Mouse (Mus musculus) cerebellum, adult 18-20 months (tissue): ENCODE measurements around the gene Ubald1.

Experiments used
- DNase-seq, 2 experiments: peaks; one replicate each; pipeline ENCODE4 v3.0.0; 2021

Ubald1 gene

DNA sequence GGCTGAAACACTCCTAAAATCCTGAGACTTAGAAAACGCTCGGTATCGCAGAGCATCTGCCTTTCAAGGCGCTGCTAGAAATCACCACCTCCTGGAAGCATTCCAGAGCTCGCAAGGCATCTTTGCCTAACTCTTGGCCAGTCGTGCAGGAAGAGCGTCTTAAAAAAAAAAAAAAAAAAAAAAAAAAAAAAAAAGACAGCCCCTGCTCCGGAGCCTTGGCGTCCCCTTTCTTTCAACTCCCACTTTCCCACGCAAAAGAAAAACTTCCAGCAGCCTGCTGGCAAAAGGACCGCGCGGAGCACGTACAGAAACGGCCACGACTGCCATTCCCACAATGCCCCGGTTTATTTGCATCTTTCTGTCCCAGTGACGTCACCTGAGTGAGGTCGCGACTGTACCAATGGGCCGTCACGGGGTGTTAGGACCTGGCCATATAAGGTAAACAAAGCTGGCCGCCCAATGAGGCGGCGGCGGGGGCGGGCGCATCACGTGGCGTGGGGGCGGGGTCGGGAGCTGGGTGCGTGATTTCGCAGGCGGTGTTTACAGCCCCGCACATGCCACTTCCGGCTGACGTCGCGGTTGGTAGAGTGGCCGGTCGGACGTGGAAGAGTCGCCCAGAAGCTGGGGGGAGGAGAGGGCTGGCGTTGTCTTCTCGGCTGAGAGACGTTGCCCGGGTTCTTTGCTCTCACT is at the start of gene Ubald1:
Gene Ubald1, minus strand, starts transcription at position 180 of the 690 bp plus-strand sequence.
- peak; percentile 97 to 98 for DNase-seq

DNA sequence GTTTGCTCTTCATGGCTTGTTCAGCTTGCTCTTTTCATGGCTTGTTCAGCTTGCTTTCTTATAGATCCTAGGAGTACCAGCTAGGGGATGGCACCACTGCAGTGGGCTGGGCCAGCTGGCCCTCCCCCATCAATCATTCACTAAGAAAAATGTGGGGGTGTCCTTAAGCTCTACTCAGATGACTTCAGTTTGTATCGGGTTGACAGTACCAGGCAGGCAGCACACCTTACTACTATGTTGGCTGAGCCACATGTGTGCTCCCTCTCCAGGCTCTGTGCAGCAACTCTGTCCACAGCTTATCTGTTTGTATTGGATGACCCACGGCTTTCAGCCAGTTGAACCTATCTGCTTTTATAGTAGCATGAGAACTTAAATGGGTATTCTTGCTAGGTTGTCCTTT is 48.4 kb upstream of the Ubald1 start:
- DNase-seq = no peak

DNA sequence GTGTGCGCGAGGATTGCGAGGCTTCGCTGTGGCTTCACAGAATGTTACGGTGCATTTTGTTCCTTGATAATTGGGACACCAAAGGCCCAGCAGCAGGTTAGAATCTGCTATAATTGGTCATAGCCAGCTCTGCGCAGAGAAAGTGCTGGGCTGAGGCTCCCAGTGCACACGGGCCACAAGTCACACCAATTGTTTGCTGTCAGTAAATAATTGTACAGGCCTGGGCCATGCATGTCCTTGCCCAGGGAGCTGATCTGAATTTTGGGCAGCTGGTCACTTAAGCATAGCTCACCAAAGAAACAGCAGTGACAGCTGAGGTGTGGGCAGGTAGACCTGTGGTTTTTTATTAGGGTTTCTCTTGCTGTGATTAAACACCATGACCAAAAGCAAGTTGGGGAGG is 47.9 kb upstream of the Ubald1 start:
- DNase-seq = no peak

DNA sequence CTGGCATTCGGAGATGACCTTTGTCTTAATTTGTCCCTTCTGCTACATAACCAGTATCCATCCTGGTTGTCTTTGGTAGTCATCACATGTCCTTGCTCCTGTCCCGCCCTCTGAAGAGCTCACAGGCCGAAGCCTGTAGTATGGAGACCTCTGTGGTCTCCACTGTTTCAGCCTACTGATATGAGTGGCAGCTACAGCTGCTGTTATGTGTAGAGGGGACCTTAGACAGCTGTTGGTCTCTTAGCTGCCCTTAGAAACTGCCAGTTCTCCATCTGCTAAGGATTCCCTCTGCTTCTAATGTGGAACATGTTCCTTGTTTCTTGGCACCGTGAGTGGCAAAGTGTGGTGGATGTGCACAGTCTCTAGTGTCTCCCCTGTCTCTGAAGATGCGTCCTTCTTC is 43.9 kb upstream of the Ubald1 start:
- no peak for DNase-seq

DNA sequence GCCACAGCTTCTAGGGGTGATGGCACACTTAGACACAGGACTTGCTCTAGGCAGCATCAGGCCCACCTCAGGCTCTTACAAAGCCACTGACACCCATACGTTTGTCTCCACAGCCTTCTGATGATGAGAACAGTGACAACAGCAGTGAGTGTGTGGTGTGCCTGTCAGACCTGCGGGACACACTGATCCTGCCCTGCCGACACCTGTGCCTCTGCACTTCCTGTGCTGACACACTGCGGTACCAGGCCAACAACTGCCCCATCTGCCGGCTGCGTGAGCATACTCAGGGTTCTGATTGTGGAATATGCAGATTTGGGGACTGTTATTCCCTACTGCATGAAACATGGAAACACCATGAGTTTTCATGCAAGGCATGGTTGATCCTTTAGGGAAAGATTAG is 42.4 kb upstream of the Ubald1 start:
- DNase-seq = no peak

DNA sequence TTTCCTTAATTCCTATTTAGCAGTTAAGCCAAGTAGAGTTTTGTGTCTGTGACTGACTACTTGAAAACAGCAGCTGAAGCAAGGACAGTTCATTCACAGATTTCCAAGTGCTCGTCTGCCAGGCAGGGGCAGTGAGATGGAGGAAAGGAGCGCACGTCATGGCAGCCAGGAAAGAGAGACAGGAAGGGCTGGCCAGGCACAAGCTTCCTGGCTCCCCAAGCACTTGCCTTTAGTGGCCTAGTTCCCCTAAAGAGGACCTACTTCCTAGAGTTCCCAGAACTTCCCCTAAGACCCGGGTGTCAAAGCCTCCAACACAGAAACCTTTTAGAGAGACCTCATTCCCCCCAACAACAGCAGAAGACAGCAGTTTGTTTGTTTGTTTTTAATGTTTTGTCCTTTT is 40.4 kb upstream of the Ubald1 start:
- DNase-seq = no peak

DNA sequence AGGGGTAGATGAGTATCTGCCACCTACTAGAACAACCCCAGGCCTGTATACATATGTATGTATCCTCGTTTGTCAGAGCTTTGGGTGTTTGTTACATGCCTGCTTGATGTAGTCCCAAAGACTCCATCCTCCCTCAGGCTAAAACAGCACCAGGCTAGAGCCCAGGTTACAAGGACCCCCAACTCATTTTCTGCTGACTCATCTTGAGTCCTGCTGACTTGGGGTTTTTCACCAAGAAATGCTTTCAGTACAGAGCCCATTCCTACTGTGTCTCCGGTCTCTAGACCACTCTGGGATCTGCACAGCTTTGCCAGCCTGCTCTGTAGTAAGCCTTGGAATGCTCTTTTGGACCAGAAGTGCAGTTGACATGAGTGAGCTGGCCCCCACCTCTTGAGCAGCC is 36.5 kb upstream of the Ubald1 start:
- no peak for DNase-seq

DNA sequence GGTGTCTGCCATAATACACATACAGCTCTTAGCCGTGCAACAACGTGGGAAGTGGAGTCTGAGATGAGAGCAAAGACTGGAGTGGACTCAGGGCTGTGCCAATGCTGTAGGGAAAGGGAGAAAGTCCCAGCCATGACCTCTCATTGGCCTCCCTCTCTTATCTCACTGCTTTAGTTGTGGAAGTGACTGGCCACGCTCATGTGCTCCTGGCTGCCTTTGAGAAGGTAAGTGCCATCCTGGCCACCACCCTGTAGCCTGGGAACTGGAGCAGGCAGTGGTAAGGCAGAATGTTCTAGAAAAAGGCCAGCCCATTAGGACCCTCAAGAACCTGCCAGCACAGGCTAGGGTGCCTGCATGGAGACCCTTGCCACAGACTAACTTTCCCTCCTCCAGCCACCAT is 35.8 kb upstream of the Ubald1 start:
- DNase-seq = no peak

DNA sequence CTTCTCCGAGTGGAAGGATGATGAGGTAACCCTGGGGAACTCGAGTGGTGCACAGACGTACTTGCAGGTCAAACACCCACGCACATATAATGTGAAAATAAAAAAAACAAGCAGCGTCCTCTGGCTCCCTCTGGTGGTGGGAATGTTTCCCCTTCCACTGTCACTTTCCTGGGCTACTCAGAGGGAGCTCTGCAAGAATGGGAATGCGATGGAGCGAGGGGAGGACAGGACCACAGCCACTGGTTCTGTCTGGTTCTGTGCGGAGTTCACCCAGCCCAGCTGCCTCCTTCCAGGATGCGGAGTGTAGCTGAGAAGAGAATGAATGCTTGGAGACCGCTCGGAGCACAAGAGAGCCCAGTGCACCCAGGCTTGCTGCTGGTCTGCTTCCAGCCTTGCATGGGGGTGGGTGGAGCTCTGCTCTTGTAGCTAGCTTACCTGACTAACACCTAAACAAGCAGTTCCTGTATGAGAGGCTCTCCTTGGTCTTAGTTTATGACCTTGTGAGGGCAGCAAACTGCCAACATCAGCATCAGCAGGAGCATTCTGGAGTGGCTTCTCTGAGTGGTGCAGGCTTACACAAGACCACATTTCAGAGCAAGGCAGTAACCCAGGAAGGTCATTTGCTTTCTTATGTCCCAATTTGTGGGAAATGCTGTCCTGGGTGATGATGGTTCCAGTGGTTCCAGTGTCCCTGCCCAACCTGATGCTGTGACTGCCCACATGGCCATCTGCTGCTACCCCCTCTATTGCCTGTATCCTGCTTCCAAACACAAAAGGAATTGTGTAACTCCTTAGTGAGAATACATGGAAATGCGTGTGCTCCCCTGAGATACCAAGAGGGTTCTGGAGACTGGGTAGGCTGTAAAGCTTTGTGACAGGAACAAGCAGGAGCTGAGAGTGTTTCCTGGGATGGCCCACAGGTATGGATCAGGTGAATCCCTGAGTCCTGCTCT is 33.9 kb upstream of the Ubald1 start:
- DNase-seq = peak; percentile 77 to 88

DNA sequence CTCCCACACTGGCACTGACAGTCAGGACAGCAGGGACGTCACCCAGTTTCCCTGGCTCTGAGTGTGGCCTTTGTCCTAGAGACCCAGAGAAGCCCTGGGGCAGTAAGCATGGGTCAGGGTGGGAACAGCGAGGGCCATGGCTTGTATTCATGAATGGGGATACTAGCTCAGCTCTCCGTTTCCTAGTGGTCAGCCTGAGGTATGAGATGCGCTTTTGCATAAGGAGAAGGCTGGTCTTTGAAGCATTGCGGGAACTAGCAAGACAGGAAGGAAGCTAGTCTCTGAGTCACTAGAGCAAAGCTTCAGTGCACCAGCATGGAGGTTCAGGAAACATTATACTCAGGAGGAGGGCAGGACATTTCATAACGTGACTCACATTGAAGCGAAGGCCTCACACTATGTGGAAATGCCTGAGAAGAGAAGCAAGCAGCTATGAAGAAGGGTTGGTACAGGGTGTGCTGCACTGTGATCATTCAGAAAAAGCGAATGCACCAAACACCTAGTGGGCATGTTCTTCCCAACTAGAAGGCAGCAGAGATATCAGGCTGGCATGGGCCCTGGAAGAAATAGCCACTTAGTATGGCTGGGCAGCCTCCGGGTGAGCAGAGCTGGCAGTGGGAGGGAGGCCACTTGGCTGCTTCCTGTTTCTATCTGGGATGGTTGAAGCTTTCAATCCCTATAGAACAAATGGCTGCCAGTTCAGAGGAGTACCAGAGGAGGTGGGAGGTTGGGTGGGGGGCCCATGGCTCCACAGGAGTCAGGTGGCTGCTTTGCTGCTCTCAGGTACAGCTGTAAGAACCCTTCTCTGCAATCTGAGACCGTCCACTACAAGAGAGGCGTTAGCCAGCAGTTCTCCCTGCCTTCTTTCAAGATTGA is 33.0 kb upstream of the Ubald1 start:
- no peak for DNase-seq

DNA sequence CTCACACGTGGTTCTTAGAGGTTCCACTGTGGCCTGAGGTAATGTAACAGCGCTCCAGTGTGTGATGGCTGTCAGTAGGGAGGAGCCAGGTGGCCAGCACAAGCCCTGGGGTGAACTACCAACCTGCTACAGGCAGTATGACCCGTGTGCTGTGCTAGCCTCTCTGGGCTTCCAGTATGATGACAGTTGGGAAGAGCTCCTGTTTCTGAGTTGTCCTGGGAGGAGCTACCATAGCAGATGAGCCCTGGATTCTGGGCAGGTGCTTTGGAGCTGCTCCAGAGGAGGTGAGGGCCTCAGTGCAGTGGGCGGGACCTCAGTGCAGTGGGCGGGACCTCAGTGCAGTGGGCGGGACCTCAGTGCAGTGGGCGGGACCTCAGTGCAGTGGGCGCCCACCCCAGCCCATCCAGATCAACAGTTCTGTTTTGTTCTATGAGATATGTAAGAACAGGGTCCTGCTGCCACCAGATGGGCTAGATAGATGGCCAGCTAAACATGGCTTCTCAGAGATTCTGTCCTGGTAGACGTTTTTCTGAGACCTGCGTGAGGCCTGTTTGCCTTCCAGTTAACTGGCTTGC is 32.0 kb upstream of the Ubald1 start:
- no peak for DNase-seq

DNA sequence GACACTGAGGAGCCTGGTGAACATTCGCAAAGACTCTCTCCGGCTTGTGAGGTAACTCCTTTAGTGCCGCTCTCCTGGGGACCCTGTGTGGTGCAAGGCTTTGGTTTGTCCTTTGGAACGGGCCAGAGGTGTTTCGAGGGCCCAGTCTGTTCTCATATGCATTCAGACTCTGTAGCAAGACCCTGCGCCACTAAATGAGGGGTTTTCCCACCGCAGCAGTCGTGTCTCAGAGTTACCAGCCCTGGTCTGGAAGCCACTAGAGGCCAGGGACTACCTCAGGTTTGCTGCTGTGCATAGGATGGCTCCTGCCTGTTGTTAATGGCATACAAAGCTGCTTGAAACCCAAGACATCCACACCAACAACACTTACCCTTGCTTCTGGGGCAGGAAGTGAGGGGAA is 30.6 kb upstream of the Ubald1 start:
- DNase-seq = no peak

DNA sequence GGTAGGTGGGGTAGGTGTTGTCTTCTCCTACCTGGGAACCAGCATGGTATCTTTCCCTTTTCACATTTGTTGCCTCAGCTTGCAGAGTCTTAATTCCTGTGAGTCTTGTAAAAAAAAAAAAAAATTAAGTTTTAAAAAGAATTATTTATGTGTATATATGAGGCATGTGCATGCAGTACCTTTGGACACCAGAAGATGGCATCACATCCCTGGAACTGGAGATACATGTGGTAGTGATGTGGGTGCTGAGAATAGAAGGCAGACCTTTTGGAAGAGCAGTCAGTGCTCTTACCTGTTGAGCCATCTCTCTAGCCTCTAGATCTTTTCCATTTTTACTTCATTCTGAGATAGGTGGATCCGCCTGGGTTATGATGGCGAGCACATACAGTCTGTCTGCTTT is 29.6 kb upstream of the Ubald1 start:
- no peak for DNase-seq

DNA sequence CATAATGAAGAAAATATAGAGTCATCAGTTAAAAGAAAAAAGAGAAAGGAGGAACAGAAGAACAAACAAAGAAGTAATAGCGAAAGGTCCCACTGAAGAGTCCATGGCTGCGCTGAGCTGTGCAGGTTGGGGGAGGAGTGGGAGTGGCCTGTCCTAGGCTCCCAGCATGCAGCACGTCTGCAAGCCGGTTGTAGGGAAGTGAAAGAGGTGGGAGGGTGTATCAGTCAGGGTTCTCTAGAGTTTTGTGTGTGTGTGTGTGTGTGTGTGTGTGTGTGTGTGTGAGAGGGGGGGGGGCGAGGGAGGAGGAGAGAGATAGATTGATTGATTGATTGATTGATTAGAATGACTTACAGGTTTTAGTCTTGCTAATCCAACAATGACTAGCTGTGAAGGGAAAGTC is 27.9 kb upstream of the Ubald1 start:
- no peak for DNase-seq

DNA sequence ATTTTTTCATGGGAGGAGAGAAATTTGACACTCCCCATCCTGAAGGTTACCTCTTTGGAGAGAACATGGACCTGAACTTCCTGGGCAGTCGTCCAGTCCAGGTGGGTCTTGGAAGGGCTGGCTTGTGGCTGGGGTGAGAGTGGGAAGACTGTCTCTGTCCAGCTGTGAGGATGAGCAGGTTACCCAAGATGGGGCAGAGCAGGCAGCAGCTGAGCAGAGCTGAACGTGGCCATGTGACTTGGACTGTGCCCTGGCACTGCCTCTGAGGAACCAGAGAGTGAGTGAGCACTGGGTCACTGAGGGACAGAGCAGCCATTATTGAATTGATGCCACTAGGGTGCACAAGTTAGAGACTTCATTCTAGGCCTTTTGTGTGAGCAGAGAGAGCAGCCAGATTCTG is 27.3 kb upstream of the Ubald1 start:
- peak in 1 of 2 experiments; percentile 30 for DNase-seq

DNA sequence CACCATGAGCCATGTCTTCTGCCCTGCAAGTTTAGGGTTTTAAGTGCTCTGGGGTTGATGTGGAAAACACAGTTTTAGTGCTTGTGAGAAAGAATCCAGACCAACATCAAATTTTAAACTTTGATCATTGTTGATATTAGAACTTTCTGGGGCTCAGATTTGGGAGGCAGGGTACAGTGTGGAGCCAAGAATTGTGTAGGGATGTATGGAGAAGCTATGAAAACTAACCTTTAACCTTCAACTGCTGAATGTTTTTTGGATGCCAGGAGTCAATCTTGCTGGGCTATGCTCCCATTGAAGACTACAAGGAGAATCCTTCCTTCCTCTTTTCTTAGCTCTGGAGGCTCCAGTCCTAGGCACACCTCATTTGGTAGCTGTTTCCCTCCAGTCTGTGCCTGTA is 26.4 kb upstream of the Ubald1 start:
- DNase-seq = no peak

DNA sequence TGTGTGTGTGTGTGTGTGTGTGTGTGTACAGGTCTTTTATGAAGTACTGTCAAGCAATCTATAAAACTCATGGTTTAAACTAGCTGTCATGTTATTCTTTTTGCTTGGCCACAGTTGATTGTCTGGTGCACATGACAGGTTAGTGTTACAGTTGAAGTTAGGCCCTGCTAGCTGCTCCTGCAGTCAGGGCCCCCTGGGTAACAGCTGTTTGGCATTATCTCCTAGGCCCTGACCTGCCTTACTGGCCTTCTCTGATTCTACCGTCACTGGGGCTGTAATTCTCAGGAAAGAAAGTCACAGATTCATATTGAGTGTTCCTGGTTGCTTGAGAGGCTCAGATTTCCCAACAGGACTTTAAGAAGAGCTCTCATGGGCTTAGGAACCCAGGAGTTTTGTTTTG is 25.5 kb upstream of the Ubald1 start:
- no peak for DNase-seq

DNA sequence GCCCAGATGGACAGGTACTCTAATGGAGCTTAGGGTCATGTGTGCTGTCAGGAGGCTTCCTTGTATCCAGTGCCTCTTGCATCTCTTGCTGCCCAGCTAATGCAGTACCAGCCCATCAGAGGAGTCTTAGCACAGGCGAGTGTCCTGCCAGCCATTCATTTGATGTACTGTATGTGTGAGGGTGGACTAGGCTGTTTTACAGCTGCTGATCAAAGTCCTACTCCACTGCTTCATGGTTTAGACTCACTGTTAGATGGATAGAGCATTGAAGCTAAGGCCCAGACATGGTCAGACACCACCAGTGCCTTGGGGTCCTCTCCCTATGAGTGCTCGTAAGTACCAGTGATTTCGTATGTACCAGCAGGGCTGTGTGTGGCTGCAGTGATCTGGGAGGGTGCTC is 24.8 kb upstream of the Ubald1 start:
- DNase-seq = no peak

DNA sequence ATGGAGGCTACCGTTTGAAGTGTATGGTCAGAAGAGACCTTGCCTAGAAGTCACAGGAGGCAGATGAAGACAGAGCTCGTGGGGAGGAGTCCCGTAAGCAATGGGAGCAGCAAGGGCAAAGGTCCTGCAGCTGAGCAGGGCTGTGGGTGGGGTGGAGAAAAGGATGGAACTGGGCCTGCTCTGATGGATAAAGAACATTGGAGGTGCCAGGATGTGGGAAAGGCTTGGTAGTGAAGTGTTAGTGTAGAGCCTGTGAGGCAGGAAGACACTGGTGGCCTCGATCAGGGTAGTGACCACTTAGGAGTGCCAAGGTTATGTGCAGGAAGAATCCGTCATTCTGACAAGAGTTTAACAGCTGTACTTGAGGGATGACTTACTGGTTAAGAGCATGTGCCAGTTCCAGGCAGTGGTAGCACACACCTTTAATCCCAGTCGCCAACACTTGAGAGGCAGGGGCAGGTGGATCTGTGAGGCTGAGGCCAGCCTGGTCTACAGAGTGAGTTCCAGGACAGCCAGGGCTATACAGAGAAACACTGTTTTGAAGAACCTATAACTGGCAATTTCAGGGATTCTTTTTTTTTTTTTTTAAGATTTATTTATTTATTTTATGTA is 23.5 kb upstream of the Ubald1 start:
- no peak for DNase-seq

DNA sequence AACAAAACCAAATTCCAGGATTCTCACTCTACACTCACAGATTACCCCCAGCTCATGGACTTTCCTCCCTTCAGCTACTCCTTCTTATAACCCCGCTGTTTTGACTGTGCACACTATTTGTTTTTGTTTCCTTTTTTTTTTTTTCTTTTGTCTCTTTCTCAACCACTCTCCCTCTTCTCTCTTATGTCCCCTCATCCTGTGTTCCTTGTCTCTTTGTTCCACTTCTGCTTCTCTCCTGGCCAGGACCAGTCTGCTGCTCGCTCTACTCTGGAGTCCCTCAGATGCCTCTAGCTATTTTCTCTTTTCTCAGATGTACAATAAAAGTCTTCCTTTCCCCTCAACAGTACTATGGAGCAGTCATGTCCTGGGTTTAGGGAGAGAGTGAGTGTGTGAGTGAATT is 22.3 kb upstream of the Ubald1 start:
- no peak for DNase-seq

DNA sequence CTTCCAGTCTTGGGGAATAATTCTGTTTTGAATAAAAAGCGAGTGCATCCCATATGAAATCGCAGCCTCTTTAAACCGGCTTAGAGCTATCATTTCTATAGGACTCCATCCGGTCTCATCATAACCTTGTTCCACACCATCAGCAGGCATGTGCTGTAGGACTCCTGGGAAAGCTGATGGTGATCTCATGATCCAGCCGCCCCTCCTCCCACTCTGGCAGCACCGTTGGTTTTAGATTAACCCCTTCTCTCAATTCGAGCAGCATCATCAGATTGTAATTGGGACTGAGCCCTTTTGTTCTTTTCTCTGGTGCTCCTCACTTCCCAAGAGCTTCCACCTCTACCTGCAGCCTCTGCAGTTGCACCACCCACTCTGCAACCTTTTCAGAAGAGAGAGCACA is 21.1 kb upstream of the Ubald1 start:
- no peak for DNase-seq

DNA sequence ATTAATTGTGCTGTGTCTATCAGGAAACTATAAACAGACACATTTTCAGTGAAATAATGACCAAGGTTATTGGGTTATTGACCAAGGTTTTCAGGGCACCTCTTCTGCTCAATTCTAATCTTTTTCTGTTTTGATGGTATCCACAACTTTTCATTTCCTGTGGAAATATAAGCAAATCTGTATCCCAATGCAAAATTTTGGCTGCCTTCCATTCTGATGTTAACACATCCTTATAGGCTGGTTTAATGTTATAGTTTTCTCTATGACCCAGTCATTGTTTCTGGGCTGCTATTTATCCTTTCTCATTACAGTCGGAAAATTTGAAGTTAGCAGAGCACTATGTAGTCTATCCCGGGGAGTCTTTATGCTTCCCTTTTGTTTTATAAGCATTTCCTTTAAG is 19.6 kb upstream of the Ubald1 start:
- no peak for DNase-seq

DNA sequence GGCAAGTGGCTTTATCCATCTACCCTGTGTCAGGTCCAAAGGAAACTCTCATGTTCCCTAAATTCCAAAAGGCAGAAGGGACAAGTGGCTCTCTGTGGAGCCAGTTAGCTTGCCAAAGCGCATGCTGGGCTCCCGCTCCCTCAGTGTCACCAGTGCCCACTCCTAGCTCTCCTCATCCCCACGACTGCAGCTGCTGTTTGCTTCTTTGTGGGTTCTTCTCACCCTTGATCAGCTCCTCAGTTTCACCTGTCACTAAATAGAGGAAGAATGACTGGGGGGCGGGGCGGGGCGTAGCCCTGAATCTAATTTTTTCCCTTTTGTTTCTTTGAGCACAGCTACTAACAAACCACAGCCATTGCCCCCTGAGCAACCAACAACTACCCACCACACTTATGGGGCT is 18.8 kb upstream of the Ubald1 start:
- DNase-seq = no peak
